Mouse (Mus musculus): ENCODE measurements around the gene AU018091. TPM values are rescaled to one million over a fixed set of nuclear protein-coding genes. Genes with fewer than 3 reads are reported as not detected.

AU018091 gene
- not detected in 2 replicates for polyA plus RNA-seq (2015; fragmentation: Nextera tagmentation; extraction: Ambion mirVana)

DNA sequence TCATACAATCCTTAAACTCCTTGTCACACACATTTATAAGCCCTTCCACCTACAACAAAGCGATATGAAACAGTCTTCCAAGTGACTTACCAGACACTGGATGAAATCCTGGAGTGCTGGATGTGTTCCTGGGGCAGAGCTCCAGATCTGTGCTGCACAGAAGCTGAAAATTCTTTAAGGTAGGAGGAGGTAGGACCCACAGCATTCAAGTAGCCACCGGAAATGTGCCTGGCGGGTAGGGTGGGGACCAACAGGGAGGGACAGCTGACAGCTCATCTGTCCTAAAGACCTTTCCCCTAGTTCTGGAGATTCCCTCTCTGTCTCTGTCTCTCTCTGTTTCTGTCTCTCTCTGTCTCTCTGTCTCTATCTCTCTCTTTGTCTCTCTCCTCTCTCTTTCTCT, at the start of gene AU018091:
Gene AU018091, minus strand, starts transcription at position 279 of the 400 bp plus-strand sequence.
- H3K4me3 ChIP-seq, result no peak within 1 kb of the TSS
- no peak within 1 kb of the TSS for H3K4me2 ChIP-seq
- ATAC-seq (ENCODE audit: low FRiP score, low read depth), result no peak
- H3K27me3 ChIP-seq, result no peaks in the 10 kb centered on the region
- no peak within 1 kb of the TSS for H3K9ac ChIP-seq
- no peaks in the 10 kb centered on the region for H3K4me1 ChIP-seq (replicated peaks)
- no peaks in the 10 kb centered on the region for H3K36me3 ChIP-seq
- no peak within 1 kb of the TSS for H3K27ac ChIP-seq (replicated peaks)
- no peaks in the 10 kb centered on the region for H3K9me3 ChIP-seq
- 79% methylated on average over 3 of the region's 3 CpGs for WGBS

DNA sequence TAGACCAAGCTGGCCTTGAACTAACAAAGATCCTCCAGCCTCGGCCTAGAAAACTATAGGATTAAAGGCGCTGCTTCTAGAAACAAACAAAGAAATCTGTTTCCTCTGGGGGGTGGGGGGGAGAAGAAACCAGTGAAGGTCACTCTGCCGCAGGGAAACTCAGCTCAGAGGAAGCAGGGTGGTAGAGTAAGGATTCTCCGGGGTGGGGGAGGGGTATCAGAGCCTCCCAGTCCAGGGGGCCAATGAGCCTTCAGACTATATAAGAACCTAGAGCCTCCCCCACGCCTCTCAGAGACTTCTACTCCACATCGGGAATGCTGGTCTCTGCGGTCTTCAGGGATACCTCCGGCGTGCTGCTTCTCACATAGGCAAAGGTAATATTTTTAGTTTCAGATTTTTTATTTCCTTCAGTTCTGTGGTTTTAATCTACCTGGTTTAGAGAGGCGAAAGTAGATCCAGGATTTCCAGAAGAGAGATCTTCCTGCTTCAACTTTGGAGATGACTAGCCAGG, 48.6 kb upstream of the AU018091 start:
- no peaks in the 10 kb centered on the region for H3K36me3 ChIP-seq
- no peak for ATAC-seq (ENCODE audit: low FRiP score, low read depth)

DNA sequence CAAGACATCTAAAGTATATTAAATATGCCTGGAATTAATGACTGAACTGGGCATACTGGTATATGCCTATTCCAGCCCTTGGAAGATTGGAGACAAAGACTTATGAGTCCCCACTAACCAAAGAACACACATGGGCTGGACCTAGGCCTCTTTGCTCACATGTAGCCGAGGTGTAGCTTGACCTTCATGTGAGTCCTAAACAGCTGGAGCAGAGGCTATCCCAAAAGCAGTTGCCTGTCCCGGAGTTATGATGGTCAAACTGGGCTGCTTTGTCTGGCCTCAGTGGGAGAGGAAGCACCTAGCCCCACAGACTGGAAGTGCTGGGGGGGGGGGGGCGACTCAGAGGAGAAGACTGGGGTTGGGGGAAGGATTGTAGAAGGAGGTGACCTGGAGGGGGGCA, 47.3 kb upstream of the AU018091 start:
- no peaks in the 10 kb centered on the region for H3K36me3 ChIP-seq
- no peak overlapping the region for H3K9ac ChIP-seq
- no peaks in the 10 kb centered on the region for H3K4me1 ChIP-seq (replicated peaks)
- WGBS, result 84% methylated on average over 2 of the region's 3 CpGs
- H3K4me3 ChIP-seq, result no peak overlapping the region
- H3K27me3 ChIP-seq, result peaks cover 27% of the 10 kb centered on the region
- H3K4me2 ChIP-seq, result no peak overlapping the region
- no peaks in the 10 kb centered on the region for H3K9me3 ChIP-seq
- H3K27ac ChIP-seq (replicated peaks), result no peak overlapping the region
- ATAC-seq (ENCODE audit: low FRiP score, low read depth), result no peak

More for the DNA sequence above, 48.6 kb upstream of the AU018091 start:
- 20% methylated on average over 10 of the region's 10 CpGs for WGBS
- Histone ChIP-seq H3K4me3 (no peak overlapping the region), H3K4me1 (replicated peaks) (no peaks in the 10 kb centered on the region), H3K27me3 (peaks cover 27% of the 10 kb centered on the region), H3K27ac (replicated peaks) (no peak overlapping the region), H3K9ac (no peak overlapping the region), H3K9me3 (no peaks in the 10 kb centered on the region), H3K4me2 (no peak overlapping the region)

GRCm38 (mm10) chr7:3213557-3213956, 44.6 kb upstream of the AU018091 start:
- no peaks in the 10 kb centered on the region for H3K36me3 ChIP-seq
- no peaks in the 10 kb centered on the region for H3K4me1 ChIP-seq (replicated peaks)
- H3K27me3 ChIP-seq, result peaks cover 9% of the 10 kb centered on the region; the same call in 1 of the 2 replicates
- H3K4me3 ChIP-seq, result no peak overlapping the region
- H3K9ac ChIP-seq, result no peak overlapping the region
- no peak overlapping the region for H3K27ac ChIP-seq (replicated peaks)
- no peak overlapping the region for H3K4me2 ChIP-seq
- no peaks in the 10 kb centered on the region for H3K9me3 ChIP-seq
- 10% methylated on average over 3 of the region's 3 CpGs for WGBS
- no peak for ATAC-seq (ENCODE audit: low FRiP score, low read depth)

DNA sequence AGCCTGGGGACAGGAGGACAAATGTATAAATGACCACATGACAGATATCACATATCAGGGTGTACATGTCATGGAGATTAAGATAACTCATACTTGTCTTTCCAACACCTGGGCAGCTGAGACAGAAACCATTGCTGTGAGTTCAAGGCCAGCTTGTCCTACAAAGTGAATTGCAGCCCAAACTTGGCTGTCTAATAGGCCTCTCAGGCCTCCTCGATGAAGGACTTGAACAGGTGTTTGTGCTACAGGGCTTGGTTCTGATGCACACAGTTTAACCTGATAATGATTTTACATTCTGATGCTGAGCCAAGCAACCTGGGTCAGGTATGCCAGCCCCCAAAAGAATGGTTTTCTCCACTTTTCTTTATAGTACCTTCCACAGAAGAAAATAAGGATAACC, 44.2 kb upstream of the AU018091 start:
- H3K27ac ChIP-seq (replicated peaks), result no peak overlapping the region
- no peak for ATAC-seq (ENCODE audit: low FRiP score, low read depth)
- H3K9me3 ChIP-seq, result no peaks in the 10 kb centered on the region
- H3K4me2 ChIP-seq, result no peak overlapping the region
- 52% methylated on average over 1 of the region's 1 CpGs for WGBS
- no peak overlapping the region for H3K9ac ChIP-seq
- H3K4me1 ChIP-seq (replicated peaks), result no peaks in the 10 kb centered on the region
- H3K27me3 ChIP-seq, result peaks cover 5% of the 10 kb centered on the region; the same call in 1 of the 2 replicates
- no peaks in the 10 kb centered on the region for H3K36me3 ChIP-seq
- no peak overlapping the region for H3K4me3 ChIP-seq

- Histone ChIP-seq H3K4me1 (replicated peaks) (no peaks in the 10 kb centered on the region), H3K9me3 (no peaks in the 10 kb centered on the region), H3K36me3 (no peaks in the 10 kb centered on the region), H3K27ac (replicated peaks) (no peak overlapping the region), H3K4me2 (no peak overlapping the region), H3K4me3 (no peak overlapping the region), H3K9ac (no peak overlapping the region), H3K27me3 (no peaks in the 10 kb centered on the region)
- WGBS, result 46% methylated on average over 12 of the region's 12 CpGs
- ATAC-seq (ENCODE audit: low FRiP score, low read depth), result no peak
Measured at GRCm38 (mm10) chr7:3212002-3212790, 43.2 kb upstream of the AU018091 start.

DNA sequence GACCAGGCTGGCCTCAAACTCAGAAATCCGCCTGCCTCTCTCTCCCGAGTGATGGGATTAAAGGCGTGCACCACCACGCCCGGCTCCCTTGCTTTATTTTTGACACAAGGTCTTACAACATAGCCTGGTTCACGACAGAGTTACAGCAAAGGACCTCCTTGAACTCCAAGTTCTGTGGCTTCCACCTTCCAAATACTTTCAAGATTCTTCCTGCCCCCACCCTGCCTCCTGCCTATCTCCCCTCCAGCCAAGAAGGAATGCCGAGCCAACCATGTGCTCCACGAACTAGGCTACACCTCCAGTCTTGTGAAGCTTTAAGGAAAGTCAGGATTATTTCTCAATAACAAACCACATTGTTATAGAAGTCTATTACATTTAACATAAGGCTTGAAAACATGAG, 42.5 kb upstream of the AU018091 start:
- H3K27ac ChIP-seq (replicated peaks), result no peak overlapping the region
- H3K4me1 ChIP-seq (replicated peaks), result no peaks in the 10 kb centered on the region
- no peaks in the 10 kb centered on the region for H3K9me3 ChIP-seq
- H3K4me3 ChIP-seq, result no peak overlapping the region
- no peak overlapping the region for H3K9ac ChIP-seq
- no peaks in the 10 kb centered on the region for H3K27me3 ChIP-seq
- ATAC-seq (ENCODE audit: low FRiP score, low read depth), result no peak
- 79% methylated on average over 8 of the region's 8 CpGs for WGBS
- no peaks in the 10 kb centered on the region for H3K36me3 ChIP-seq
- no peak overlapping the region for H3K4me2 ChIP-seq

DNA sequence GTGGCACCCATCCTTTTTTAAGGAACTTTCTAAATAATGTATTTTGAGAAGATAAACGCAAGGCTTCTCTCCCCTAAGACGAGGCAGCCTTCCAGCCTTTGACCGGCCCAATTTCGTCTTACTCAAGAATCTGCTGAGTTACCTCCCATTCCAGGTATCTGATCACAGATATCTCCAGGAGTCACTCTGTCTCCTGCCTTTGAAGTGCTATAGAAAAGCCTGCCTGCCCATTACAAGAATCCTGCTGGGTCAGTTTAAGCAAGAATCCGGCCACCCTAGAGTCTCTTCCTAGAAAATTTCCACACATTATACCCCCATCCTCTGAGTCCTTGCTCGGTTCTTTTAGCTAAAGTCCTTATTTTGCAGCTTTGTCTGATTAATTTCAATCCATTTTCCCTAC, 41.6 kb upstream of the AU018091 start:
- H3K27ac ChIP-seq (replicated peaks), result no peak overlapping the region
- H3K27me3 ChIP-seq, result no peaks in the 10 kb centered on the region
- ATAC-seq (ENCODE audit: low FRiP score, low read depth), result no peak
- H3K4me2 ChIP-seq, result no peak overlapping the region
- no peaks in the 10 kb centered on the region for H3K4me1 ChIP-seq (replicated peaks)
- no peaks in the 10 kb centered on the region for H3K36me3 ChIP-seq
- no peak overlapping the region for H3K9ac ChIP-seq
- H3K9me3 ChIP-seq, result no peaks in the 10 kb centered on the region
- 51% methylated on average over 6 of the region's 6 CpGs for WGBS
- no peak overlapping the region for H3K4me3 ChIP-seq

GRCm38 (mm10) chr7:3206520-3206919, 37.5 kb upstream of the AU018091 start:
- no peaks in the 10 kb centered on the region for H3K4me1 ChIP-seq (replicated peaks)
- no peak overlapping the region for H3K9ac ChIP-seq
- no peak overlapping the region for H3K27ac ChIP-seq (replicated peaks)
- no peaks in the 10 kb centered on the region for H3K36me3 ChIP-seq
- no peaks in the 10 kb centered on the region for H3K9me3 ChIP-seq
- no peaks in the 10 kb centered on the region for H3K27me3 ChIP-seq
- H3K4me2 ChIP-seq, result no peak overlapping the region
- no peak for ATAC-seq (ENCODE audit: low FRiP score, low read depth)
- WGBS, result 7% methylated on average over 4 of the region's 4 CpGs
- no peak overlapping the region for H3K4me3 ChIP-seq

- no peak overlapping the region for H3K9ac ChIP-seq
- WGBS, result 89% methylated on average over 4 of the region's 4 CpGs
- no peak overlapping the region for H3K4me3 ChIP-seq
- H3K9me3 ChIP-seq, result no peaks in the 10 kb centered on the region
- H3K4me2 ChIP-seq, result no peak overlapping the region
- H3K27me3 ChIP-seq, result no peaks in the 10 kb centered on the region
- H3K36me3 ChIP-seq, result no peaks in the 10 kb centered on the region
- no peak for ATAC-seq (ENCODE audit: low FRiP score, low read depth)
- no peaks in the 10 kb centered on the region for H3K4me1 ChIP-seq (replicated peaks)
- H3K27ac ChIP-seq (replicated peaks), result no peak overlapping the region
Measured at GRCm38 (mm10) chr7:3204628-3205027, 35.6 kb upstream of the AU018091 start.

DNA sequence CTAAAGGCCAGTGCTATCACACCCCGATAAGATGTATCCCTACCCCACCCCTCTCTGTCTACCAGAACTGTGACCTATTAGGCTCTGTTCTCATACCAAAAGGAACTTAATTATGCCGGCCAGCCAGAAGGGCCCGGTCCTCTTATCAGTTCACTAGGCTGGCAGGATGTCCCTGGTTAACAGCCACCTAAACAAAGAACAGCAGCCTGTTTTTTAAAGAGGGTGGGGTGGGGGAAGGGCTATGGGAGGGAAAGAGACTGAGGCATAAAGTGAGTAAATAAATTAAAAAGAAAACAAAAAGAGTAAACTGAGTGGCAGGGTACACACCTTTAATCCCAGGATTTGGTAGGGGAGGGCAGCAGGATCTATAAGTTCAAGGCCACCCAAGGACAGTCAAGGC, 34.9 kb upstream of the AU018091 start:
- H3K9ac ChIP-seq, result no peak overlapping the region
- H3K27ac ChIP-seq (replicated peaks), result no peak overlapping the region
- no peak for ATAC-seq (ENCODE audit: low FRiP score, low read depth)
- WGBS, result 22% methylated on average over 3 of the region's 3 CpGs
- H3K9me3 ChIP-seq, result no peaks in the 10 kb centered on the region
- no peaks in the 10 kb centered on the region for H3K4me1 ChIP-seq (replicated peaks)
- no peak overlapping the region for H3K4me3 ChIP-seq
- no peak overlapping the region for H3K4me2 ChIP-seq
- no peaks in the 10 kb centered on the region for H3K27me3 ChIP-seq
- no peaks in the 10 kb centered on the region for H3K36me3 ChIP-seq

GRCm38 (mm10) chr7:3201134-3201705, 32.2 kb upstream of the AU018091 start:
- H3K9ac ChIP-seq, result no peak overlapping the region
- 42% methylated on average over 12 of the region's 12 CpGs for whole genome bisulfite sequencing
- no peaks in the 10 kb centered on the region for H3K27me3 ChIP-seq
- no peaks in the 10 kb centered on the region for H3K36me3 ChIP-seq
- no peaks in the 10 kb centered on the region for H3K4me1 ChIP-seq (replicated peaks)
- H3K4me3 ChIP-seq, result no peak overlapping the region
- no peak overlapping the region for H3K27ac ChIP-seq (replicated peaks)
- no peak for ATAC-seq (ENCODE audit: low FRiP score, low read depth)
- H3K4me2 ChIP-seq, result no peak overlapping the region
- H3K9me3 ChIP-seq, result no peaks in the 10 kb centered on the region

Data from hindbrain, embryonic 15.5 days (tissue).